Mouse (Mus musculus): ENCODE measurements around the gene Gm38431. TPM values are rescaled to one million over a fixed set of nuclear protein-coding genes. Genes with fewer than 3 reads are reported as not detected.

Gene Gm38431
- polyA plus RNA-seq, 1 experiment from 2014 or later = 3.0 TPM

DNA sequence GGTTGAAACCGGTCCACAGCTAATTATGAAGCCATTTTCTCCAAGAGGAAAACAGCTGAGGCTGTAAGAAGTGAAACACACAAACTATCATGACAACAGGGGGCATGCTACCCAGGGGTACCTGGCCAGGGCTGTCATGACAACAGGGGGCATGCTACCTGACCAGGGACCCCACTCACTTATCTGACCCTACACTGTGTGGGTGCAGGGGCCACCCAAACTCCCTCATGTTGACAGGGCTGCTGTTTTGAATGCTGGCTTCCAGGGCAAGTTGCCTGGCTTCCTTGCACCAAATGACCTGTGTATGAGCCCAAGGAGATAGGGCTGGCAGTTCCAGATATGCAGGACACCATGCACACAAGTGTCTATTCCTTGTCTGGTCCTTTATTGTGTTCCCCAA lies 1.3 kb downstream of the Gm38431 start:
- ATAC-seq (ENCODE audit: insufficient read depth) (no peak), DNase-seq (no peak)
- WGBS = 100% methylated on average over 1 of the region's 1 CpGs
- Histone ChIP-seq H3K9ac (peak overlapping the region; percentile 83), H3K9me3 (ENCODE audit: low read depth, low read length) (no peaks in the 10 kb centered on the region), H3K27ac (ENCODE audit: low read depth) (no peak overlapping the region), H3K4me3 (ENCODE audit: low read depth, low read length) (peak overlapping the region; percentile 68), H3K4me2 (peak overlapping the region; percentile 62), H3K27me3 (ENCODE audit: insufficient read depth, low read length) (no peaks in the 10 kb centered on the region), H3K36me3 (ENCODE audit: insufficient read depth) (peaks cover 49% of the 10 kb centered on the region), H3K4me1 (ENCODE audit: insufficient read depth) (no peaks in the 10 kb centered on the region)
- TF ChIP-seq CTCF (IDR thresholded peaks at IDR 0.05; ENCODE audit: low read depth) = no peak

DNA sequence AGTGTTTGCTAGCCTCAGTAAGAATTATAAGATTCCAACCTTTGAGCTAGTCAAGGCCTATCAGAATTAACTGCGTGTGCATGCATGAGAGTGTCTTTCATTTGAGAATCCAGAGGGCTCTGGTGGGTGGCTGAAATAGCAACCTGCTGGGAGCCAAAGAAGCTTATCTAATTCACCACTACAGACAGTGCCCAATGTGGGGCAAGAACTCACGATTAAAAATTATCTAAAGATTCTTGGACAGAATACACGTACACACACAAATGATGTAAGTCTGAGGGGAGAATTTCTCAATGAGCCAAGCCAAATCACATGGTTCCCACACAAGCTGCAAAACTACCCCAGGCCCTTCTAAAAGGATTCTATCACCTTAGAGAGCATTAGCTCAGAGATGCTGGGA lies 8.5 kb downstream of the Gm38431 start:
- Histone ChIP-seq H3K9me3 (ENCODE audit: low read depth, low read length) (no peaks in the 10 kb centered on the region), H3K27me3 (ENCODE audit: insufficient read depth, low read length) (no peaks in the 10 kb centered on the region), H3K4me1 (ENCODE audit: insufficient read depth) (no peaks in the 10 kb centered on the region), H3K4me3 (ENCODE audit: low read depth, low read length) (no peak overlapping the region), H3K9ac (no peak overlapping the region), H3K27ac (ENCODE audit: low read depth) (no peak overlapping the region), H3K36me3 (ENCODE audit: insufficient read depth) (peaks cover 98% of the 10 kb centered on the region), H3K4me2 (no peak overlapping the region)
- ATAC-seq (ENCODE audit: insufficient read depth) = no peak
- TF ChIP-seq CTCF (IDR thresholded peaks at IDR 0.05; ENCODE audit: low read depth) = no peak
- 78% methylated on average over 3 of the region's 3 CpGs for whole genome bisulfite sequencing
- DNase-seq = no peak

DNA sequence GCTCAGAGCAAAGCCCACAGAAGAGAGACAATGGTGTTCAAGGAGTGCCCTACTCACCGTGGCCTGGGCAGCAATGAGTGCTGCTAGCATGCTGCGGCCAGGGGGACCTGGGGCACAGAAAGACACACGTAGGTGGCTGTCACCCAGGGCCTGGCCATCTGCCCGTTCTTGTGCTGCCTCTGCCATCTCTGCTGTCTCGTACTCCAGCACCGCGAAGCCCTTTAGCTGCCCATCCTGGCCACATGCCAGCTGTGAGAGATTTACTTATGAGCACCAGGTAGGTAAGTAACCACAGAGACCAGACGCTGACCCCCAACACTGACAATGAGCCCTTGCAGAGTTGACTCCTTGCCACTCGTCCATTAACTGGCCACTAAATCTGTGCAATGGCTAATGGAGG lies 10.7 kb downstream of the Gm38431 start:
- Histone ChIP-seq H3K27me3 (ENCODE audit: insufficient read depth, low read length) (no peaks in the 10 kb centered on the region), H3K36me3 (ENCODE audit: insufficient read depth) (peaks cover 98% of the 10 kb centered on the region), H3K4me3 (ENCODE audit: low read depth, low read length) (no peak overlapping the region), H3K4me2 (no peak overlapping the region), H3K9ac (no peak overlapping the region), H3K27ac (ENCODE audit: low read depth) (no peak overlapping the region), H3K4me1 (ENCODE audit: insufficient read depth) (no peaks in the 10 kb centered on the region), H3K9me3 (ENCODE audit: low read depth, low read length) (no peaks in the 10 kb centered on the region)
- no peak for DNase-seq
- no peak for ATAC-seq (ENCODE audit: insufficient read depth)
- TF ChIP-seq CTCF (IDR thresholded peaks at IDR 0.05; ENCODE audit: low read depth) = no peak
- 84% methylated on average over 9 of the region's 9 CpGs for WGBS

DNA sequence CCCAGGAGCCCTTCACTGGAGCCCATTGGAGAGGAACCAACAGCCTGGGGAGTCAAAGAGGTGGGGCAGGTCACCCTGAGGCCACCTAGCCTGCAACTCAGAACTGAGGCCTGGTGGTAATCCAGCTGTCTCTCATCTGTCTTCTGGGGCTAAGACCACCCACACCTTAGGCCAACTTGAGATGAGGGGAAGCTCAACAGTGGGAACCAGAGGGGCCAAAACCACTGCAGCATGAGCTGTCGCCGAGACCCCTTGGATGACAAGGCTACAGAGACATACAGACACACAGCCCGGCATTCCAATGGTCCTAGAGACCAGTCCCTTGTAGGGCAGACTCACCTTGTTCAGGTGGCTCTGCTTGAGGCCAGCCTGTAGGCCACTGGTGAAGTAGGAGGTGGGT lies 16.2 kb downstream of the Gm38431 start:
- Histone ChIP-seq H3K36me3 (ENCODE audit: insufficient read depth) (peaks cover 73% of the 10 kb centered on the region), H3K27ac (ENCODE audit: low read depth) (no peak overlapping the region), H3K9ac (no peak overlapping the region), H3K27me3 (ENCODE audit: insufficient read depth, low read length) (no peaks in the 10 kb centered on the region), H3K4me2 (no peak overlapping the region), H3K4me1 (ENCODE audit: insufficient read depth) (no peaks in the 10 kb centered on the region), H3K4me3 (ENCODE audit: low read depth, low read length) (no peak overlapping the region), H3K9me3 (ENCODE audit: low read depth, low read length) (no peaks in the 10 kb centered on the region)
- DNase-seq (no peak), ATAC-seq (ENCODE audit: insufficient read depth) (no peak)
- 84% methylated on average over 3 of the region's 3 CpGs for WGBS
- no peak for TF ChIP-seq CTCF (IDR thresholded peaks at IDR 0.05; ENCODE audit: low read depth)

DNA sequence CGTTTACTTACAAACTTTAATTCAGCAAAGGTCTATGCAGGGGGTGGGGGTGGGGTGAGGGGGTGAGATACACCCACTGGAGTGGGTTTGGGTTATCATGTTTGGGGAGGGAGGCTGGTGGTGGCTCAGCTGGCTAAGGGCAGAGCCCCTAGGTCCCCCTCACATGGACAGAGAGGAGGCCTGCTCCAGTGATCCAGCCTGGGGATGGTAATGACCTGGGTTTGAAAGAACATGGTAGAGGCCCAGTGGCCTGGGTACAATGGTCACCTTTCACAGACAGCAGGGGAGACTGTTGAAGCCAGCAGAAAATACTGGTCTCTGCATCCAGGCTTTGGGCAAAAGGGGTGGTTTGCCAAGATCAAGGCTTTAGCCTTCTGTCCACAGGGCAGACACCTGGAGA lies 17.6 kb downstream of the Gm38431 start:
- TF ChIP-seq CTCF (IDR thresholded peaks at IDR 0.05; ENCODE audit: low read depth) = no peak

DNA sequence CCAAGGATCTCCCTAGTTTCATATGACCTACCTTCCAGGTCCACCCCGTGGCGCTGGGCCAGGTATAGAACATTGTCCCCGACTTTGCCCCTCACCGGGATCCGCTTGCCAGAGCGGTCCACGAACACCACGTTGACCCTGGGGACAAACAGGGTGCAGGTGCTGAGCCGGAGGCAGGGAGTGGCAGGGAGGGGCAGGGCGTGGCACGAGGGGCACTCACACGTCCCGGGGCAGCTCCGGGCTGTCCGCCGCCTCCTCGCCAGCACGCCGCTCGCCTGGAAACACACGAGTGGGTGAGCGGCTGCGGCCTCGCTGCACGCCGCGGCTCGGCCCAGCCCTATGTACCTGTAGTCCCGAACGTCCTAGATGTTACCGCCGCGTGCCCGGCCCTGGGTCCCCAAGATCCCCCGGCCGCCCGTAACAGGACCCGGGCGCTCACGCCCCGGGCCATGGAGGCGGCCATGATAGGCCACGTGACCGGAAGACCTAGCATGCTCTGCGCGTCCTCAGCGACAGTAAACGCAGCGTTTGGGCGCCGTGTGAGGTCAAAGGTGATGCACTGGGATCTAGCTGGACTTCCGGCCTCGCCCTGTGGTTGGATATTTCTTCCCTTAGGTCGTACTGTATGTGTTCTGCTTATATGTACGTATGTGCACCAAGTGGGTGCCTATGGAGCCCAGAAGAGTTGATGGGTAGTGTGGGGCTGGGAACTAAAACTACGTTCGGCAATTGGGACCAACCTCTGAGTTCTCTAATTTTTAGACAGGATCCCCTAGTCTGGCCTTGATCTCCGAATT lies 18.6 kb downstream of the Gm38431 start, which contains the start of the genes Gm49373 and Fdx1l:
TSS of gene Gm49373 (minus strand) at position 53 of the 797 bp plus-strand sequence.
TSS of gene Fdx1l (minus strand) at position 571 of the 797 bp plus-strand sequence.
- WGBS = 2% methylated on average over 58 of the region's 58 CpGs
- peak; percentile 93 for ATAC-seq (ENCODE audit: insufficient read depth)
- peaks cover 56% of the 10 kb centered on the region for H3K36me3 ChIP-seq (ENCODE audit: insufficient read depth)

More for the DNA sequence above, 17.6 kb downstream of the Gm38431 start:
- H3K4me2 ChIP-seq = no peak overlapping the region
- H3K9ac ChIP-seq = no peak overlapping the region
- no peaks in the 10 kb centered on the region for H3K4me1 ChIP-seq (ENCODE audit: insufficient read depth)
- ATAC-seq (ENCODE audit: insufficient read depth) (no peak), DNase-seq (no peak)
- no peak overlapping the region for H3K4me3 ChIP-seq (ENCODE audit: low read depth, low read length)
- WGBS = 70% methylated on average over 1 of the region's 1 CpGs
- no peaks in the 10 kb centered on the region for H3K27me3 ChIP-seq (ENCODE audit: insufficient read depth, low read length)
- no peak overlapping the region for H3K27ac ChIP-seq (ENCODE audit: low read depth)
- H3K9me3 ChIP-seq (ENCODE audit: low read depth, low read length) = no peaks in the 10 kb centered on the region
- peaks cover 65% of the 10 kb centered on the region for H3K36me3 ChIP-seq (ENCODE audit: insufficient read depth)

DNA sequence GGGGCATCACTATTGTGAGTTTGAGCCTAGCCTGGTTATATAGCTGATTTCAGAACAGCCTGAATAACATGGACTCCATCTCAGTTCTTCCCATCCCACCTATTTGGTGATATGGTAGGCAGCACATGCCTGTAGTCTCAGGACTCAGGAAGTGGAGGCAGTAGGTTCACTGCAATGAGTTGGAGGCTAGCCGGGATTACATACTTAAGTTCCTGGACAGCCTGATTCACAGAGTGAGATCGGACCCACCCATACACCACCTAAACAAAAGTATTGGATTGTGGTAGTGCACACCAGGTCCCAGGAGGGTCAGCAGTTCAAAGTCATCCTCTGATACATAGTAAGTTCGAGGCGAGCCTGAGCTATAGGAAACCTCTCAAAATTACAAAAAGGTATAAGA lies 19.2 kb downstream of the Gm38431 start:
- H3K9me3 ChIP-seq (ENCODE audit: low read depth, low read length) = no peaks in the 10 kb centered on the region
- peak overlapping the region; percentile 91 for H3K4me3 ChIP-seq (ENCODE audit: low read depth, low read length)
- H3K27me3 ChIP-seq (ENCODE audit: insufficient read depth, low read length) = no peaks in the 10 kb centered on the region
- peak; percentile 11; the same call in 1 of the 2 replicates for ATAC-seq (ENCODE audit: insufficient read depth)
- peak overlapping the region; percentile 73 for H3K4me2 ChIP-seq
- 13% methylated on average over 4 of the region's 4 CpGs for WGBS
- no peak for TF ChIP-seq CTCF (IDR thresholded peaks at IDR 0.05; ENCODE audit: low read depth)
- H3K36me3 ChIP-seq (ENCODE audit: insufficient read depth) = peaks cover 54% of the 10 kb centered on the region
- DNase-seq = peak; percentile 27
- H3K27ac ChIP-seq (ENCODE audit: low read depth) = no peak overlapping the region
- H3K4me1 ChIP-seq (ENCODE audit: insufficient read depth) = no peaks in the 10 kb centered on the region
- peak overlapping the region; percentile 85 for H3K9ac ChIP-seq

More for the DNA sequence above, 18.6 kb downstream of the Gm38431 start, which contains the start of the genes Gm49373 and Fdx1l:
- H3K9me3 ChIP-seq (ENCODE audit: low read depth, low read length) = no peaks in the 10 kb centered on the region
- no peaks in the 10 kb centered on the region for H3K27me3 ChIP-seq (ENCODE audit: insufficient read depth, low read length)
- no peak for TF ChIP-seq CTCF (IDR thresholded peaks at IDR 0.05; ENCODE audit: low read depth)
- DNase-seq = peak; percentile 96
- peak within 1 kb of the TSS; percentile 85 for H3K9ac ChIP-seq
- H3K27ac ChIP-seq (ENCODE audit: low read depth) = peak within 1 kb of the TSS; percentile 75
- peak within 1 kb of the TSS; percentile 91 for H3K4me3 ChIP-seq (ENCODE audit: low read depth, low read length)
- H3K4me1 ChIP-seq (ENCODE audit: insufficient read depth) = no peaks in the 10 kb centered on the region
- peak within 1 kb of the TSS; percentile 73 for H3K4me2 ChIP-seq

All from lung, embryonic 14.5 days (tissue).